19 mouse cellular contexts compared by ENCODE assay signal in genomic region chr5:51577594-51577993, GRCm38 (mm10). TPM values are rescaled to one million over a fixed set of nuclear protein-coding genes. Genes with fewer than 3 reads are reported as not detected.
DNase-seq lines count a peak whose midpoint lies in the region; ATAC-seq lines count a peak whose summit lies in the region.
"Had no signal": no experiment of that assay in that cellular context is flagged by ENCODE, and none has a peak within 500 bp of the region (broad histone marks: within the 10 kb centered on the region; RNA-seq: fewer than 3 reads in every experiment).

No protein-coding gene starts in this region.

- no peak overlapping the region for H3K9ac ChIP-seq in forebrain, embryonic 11.5 days (ENCODE audit: low read length)
- H3K9ac ChIP-seq: embryonic facial prominence, embryonic 12.5 days; forebrain, embryonic 12.5 days had no signal

- H3K36me3 ChIP-seq in forebrain, embryonic 11.5 days (ENCODE audit: control insufficient read depth, insufficient read depth, low read length), result no peaks in the 10 kb centered on the region
- H3K36me3 ChIP-seq in embryonic facial prominence, embryonic 10.5 days (replicated peaks), result no peaks in the 10 kb centered on the region
- H3K36me3 ChIP-seq: embryonic facial prominence, embryonic 12.5 days; forebrain, embryonic 12.5 days had no signal

- no peak for DNase-seq in forebrain, embryonic 11.5 days (ENCODE audit: low spot score)
- DNase-seq in embryonic facial prominence, embryonic 10.5 days (ENCODE audit: low spot score), result no peak
- DNase-seq: adrenal gland, adult 2 months; adrenal gland, postnatal 10 days; adrenal gland, postnatal 25 days; cerebellum, adult 11 months; cerebellum, adult 18-20 months; cerebellum, adult 8-10 months; cerebellum, adult 9-11 months; cerebellum, postnatal 14 days; cerebellum, postnatal 36 days; embryo, embryonic 11 days had no signal

- no peaks in the 10 kb centered on the region for H3K27me3 ChIP-seq in forebrain, embryonic 11.5 days (ENCODE audit: control insufficient read depth, insufficient read depth, low read length)
- H3K27me3 ChIP-seq in embryonic facial prominence, embryonic 10.5 days (replicated peaks; ENCODE audit: low read depth, poor library complexity, severe bottlenecking), result no peaks in the 10 kb centered on the region
- H3K27me3 ChIP-seq: embryonic facial prominence, embryonic 12.5 days; forebrain, embryonic 12.5 days had no signal

- no peaks in the 10 kb centered on the region for H3K9me3 ChIP-seq in forebrain, embryonic 11.5 days (ENCODE audit: control insufficient read depth, low read length)
- H3K9me3 ChIP-seq in embryonic facial prominence, embryonic 10.5 days, result no peaks in the 10 kb centered on the region
- H3K9me3 ChIP-seq: embryonic facial prominence, embryonic 12.5 days; forebrain, embryonic 12.5 days had no signal

- H3K4me2 ChIP-seq in forebrain, embryonic 11.5 days (ENCODE audit: low read depth, low read length, severe bottlenecking), result no peak overlapping the region
- H3K4me2 ChIP-seq: embryonic facial prominence, embryonic 12.5 days; forebrain, embryonic 12.5 days had no signal

- WGBS in forebrain, embryonic 11.5 days, result 95% methylated on average over 1 of the region's 1 CpGs
- 93% methylated on average over 1 of the region's 1 CpGs for WGBS in embryonic facial prominence, embryonic 10.5 days

- H3K4me1 ChIP-seq in forebrain, embryonic 11.5 days (replicated peaks; ENCODE audit: control insufficient read depth, insufficient read depth, low read length), result no peaks in the 10 kb centered on the region
- H3K4me1 ChIP-seq in embryonic facial prominence, embryonic 10.5 days, result no peaks in the 10 kb centered on the region
- H3K4me1 ChIP-seq: embryonic facial prominence, embryonic 12.5 days; forebrain, embryonic 12.5 days had no signal

- ATAC-seq in common myeloid progenitor, adult 5-6 weeks (replicated peaks; ENCODE audit: low read depth, poor library complexity, severe bottlenecking), result 0 out of 2 replicates have a peak, but pooled peaks have one; percentile 25
- peak; percentile 59 for ATAC-seq in granulocyte monocyte progenitor cell, adult 5-6 weeks (replicated peaks; ENCODE audit: poor library complexity, severe bottlenecking)
- peak; percentile 77 for ATAC-seq in megakaryocyte progenitor cell, adult 5-6 weeks (replicated peaks; ENCODE audit: poor library complexity)
- no peak for ATAC-seq in forebrain, embryonic 11.5 days (replicated peaks; ENCODE audit: low FRiP score)
- ATAC-seq: forebrain, embryonic 14.5 days; forebrain, embryonic 16.5 days had no signal

- H3K4me3 ChIP-seq in forebrain, embryonic 11.5 days (ENCODE audit: low read depth, low read length), result no peak overlapping the region
- H3K4me3 ChIP-seq in embryonic facial prominence, embryonic 10.5 days, result no peak overlapping the region
- H3K4me3 ChIP-seq: embryonic facial prominence, embryonic 12.5 days; forebrain, embryonic 12.5 days had no signal

- H3K27ac ChIP-seq in forebrain, embryonic 11.5 days (ENCODE audit: low read depth, low read length), result no peak overlapping the region
- no peak overlapping the region for H3K27ac ChIP-seq in embryonic facial prominence, embryonic 10.5 days (replicated peaks)
- H3K27ac ChIP-seq: embryonic facial prominence, embryonic 12.5 days; forebrain, embryonic 12.5 days had no signal

RNA-seq across cellular contexts. Expression of gene Ppargc1a, which starts 10.1 kb away (rescaled TPM):
- 0.29 and 0.46 TPM in 2 replicates for total RNA-seq in common myeloid progenitor, adult 5-6 weeks (2017)
- not detected in 2 replicates for total RNA-seq in granulocyte monocyte progenitor cell, adult 5-6 weeks (2014; fragmentation: Nextera tagmentation)
- not detected in 2 replicates for total RNA-seq in granulocyte monocyte progenitor cell, adult 5-6 weeks (2017)
- 0.27 TPM in 1 of 2 replicates, not detected in the other for total RNA-seq in megakaryocyte progenitor cell, adult 5-6 weeks (2015)
- 1.9 TPM in 1 of 2 replicates, not detected in the other for total RNA-seq in megakaryocyte progenitor cell, adult 5-6 weeks (2017)
- 2.8 and 4.3 TPM in 2 replicates for polyA plus RNA-seq in forebrain, embryonic 11.5 days (2014; fragmentation: Nextera tagmentation; extraction: Ambion mirVana)
- polyA plus RNA-seq in embryonic facial prominence, embryonic 10.5 days (2016; fragmentation: Nextera tagmentation; extraction: Ambion mirVana), result 1.2 and 2.6 TPM in 2 replicates
